Mouse (Mus musculus) left cerebral cortex, adult 8-10 months (tissue): ENCODE data around the gene Pck1. TPM values are rescaled to one million over a fixed set of nuclear protein-coding genes. Genes with fewer than 3 reads are reported as not detected.

Experiments
- DNase-seq, 2 experiments: peaks; one replicate each; pipeline ENCODE4 v3.0.0; 2022; ENCODE audit warnings: low spot score in 2 of 2
- total RNA-seq, 4 experiments: library from RNA; stranded (reverse); gene quantifications; 2 replicates each; pipeline ENCODE4 v1.2.4; 2022

Pck1 gene
- total RNA-seq, 4 experiments from 2014 or later = 0.11 TPM; not detected in 3

DNA sequence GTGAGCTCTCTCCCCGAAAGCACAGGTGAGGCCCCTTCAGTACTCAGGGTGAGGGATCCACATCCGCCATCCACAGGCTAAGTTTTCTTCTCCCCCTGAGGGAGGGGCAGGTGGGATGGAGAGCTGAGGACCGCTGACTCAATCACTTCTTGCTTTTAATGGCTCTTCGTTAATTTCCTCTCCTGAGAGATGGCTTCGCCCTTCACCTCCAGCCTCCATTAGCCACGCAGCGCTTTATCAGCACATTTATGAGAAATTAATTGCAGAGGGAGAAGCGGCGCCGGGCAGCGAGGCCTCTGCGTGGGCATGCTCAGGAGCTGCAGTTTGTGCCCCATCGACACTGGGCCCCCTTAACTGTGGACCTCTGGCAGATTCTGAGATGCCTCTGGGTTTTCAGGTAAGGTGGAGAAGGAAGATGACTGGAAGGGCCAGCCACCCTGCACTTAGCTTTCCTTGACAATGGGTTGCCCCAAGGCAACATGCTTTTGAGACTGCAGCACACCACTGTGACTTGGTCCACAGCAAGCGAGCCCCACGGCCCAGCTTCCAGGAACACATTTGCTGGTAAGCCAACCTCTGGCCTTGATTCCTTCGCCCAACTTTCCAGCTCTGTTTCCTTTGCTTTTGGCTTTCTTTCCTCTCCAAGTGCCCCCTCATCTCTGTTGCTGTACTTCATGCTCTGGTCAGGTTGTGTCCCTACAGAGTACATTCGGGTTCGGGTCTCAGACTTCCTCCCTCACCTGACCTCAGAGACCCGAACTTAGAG, 50.3 kb downstream of the Pck1 start:
- DNase-seq = no peak

GRCm38 (mm10) chr2:173203726-173204125, 50.9 kb downstream of the Pck1 start:
- DNase-seq = no peak

GRCm38 (mm10) chr2:173204671-173205070, 51.8 kb downstream of the Pck1 start:
- DNase-seq = no peak

DNA sequence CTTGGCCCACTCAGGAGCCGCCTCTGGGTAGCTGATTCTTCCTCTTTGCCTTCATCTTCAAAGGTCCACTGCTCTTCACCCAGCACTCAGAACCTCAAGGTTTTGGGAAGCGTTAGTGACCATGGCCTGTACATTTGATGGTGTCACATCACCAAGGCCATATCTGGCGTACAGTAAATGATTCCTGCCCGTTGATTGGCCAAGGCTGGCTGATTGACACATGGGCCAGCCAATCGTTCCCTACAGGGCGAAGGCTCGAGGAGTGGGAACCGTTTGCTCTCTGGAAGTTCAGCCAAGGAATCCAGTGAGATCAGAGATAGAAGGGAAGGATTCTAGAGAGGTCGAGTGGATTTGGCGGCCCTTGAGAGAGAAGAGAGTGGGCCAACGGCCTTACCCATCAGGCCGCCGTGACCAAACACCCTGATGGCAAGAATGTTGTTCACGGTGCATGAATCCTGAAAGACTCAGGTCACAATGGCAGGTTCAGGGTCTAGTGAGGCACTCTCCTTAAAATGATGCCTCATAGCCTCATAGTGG, 52.8 kb downstream of the Pck1 start:
- no peak for DNase-seq

- DNase-seq = no peak
Measured at GRCm38 (mm10) chr2:173207051-173207450, 54.2 kb downstream of the Pck1 start.

Other genes with a start within 250 kb of the Pck1 start
- gene Bmp7, start 212.7 kb upstream of the Pck1 start, total RNA-seq = 10 to 100 TPM; 13.4 to 14.3 (median 13.9) TPM
- under 1 TPM; 0.32 to 0.59 (median 0.41) TPM for gene Spo11, start 175.3 kb upstream of the Pck1 start, total RNA-seq
- 10 to 100 TPM; 56.9 to 63.1 (median 62.1) TPM for gene Rae1, start 152.9 kb upstream of the Pck1 start, total RNA-seq
- gene Rbm38, start 132.6 kb upstream of the Pck1 start, total RNA-seq = 1 to 10 TPM; 2.9 to 5.2 (median 3.6) TPM
- gene Ctcfl, start 33.5 kb upstream of the Pck1 start, total RNA-seq = under 1 TPM in 1 of 4 experiments, not detected in 3; 0.21 TPM
- gene Zbp1, start 65.9 kb downstream of the Pck1 start, total RNA-seq = 1 to 10 TPM in 2 of 4 experiments, not detected in 2; 1.4 to 1.7 TPM
- gene Pmepa1, start 123.5 kb downstream of the Pck1 start, total RNA-seq = 10 to 100 TPM; 34.3 to 67.8 (median 49.6) TPM